Mouse (Mus musculus) liver, embryonic 11.5 days (tissue): Measurements from ENCODE around the gene Dhcr24. TPM values are rescaled to one million over a fixed set of nuclear protein-coding genes. Genes with fewer than 3 reads are reported as not detected.

ENCODE experiments used
- ATAC-seq: fragments of 200-750 bp; cut with Nextera tagmentation; replicated peaks from 2 replicates; pipeline ENCODE4 v1.8.0; 2017; ENCODE audit warnings: moderate number of reproducible peaks, mild to moderate bottlenecking, moderate TSS enrichment, moderate library complexity; ENCODE audit not compliant: low FRiP score
- DNase-seq: peaks from one replicate; pipeline ENCODE4 v3.0.0-alpha.2; 2017; ENCODE audit warnings: low spot score
- H3K27ac ChIP-seq: fragments of 300-500 bp; sonication (generic); 2 replicates; pipeline ENCODE4 v1.5.1; 2014; ENCODE audit warnings: mild to moderate bottlenecking, low read depth, low read length, control low read depth
- H3K27me3 ChIP-seq: fragments of 300-500 bp; sonication (generic); replicated peaks from 2 replicates; pipeline ENCODE4 v1.6.1; 2014; ENCODE audit warnings: low read length, mixed read lengths; ENCODE audit not compliant: control insufficient read depth, insufficient read depth
- H3K36me3 ChIP-seq: fragments of 300-500 bp; sonication (generic); 2 replicates; pipeline ENCODE4 v1.6.1; 2014; ENCODE audit warnings: mild to moderate bottlenecking, low read length, moderate library complexity, mixed read lengths; ENCODE audit not compliant: control insufficient read depth, insufficient read depth
- H3K4me1 ChIP-seq: fragments of 300-500 bp; sonication (generic); replicated peaks from 2 replicates; pipeline ENCODE4 v1.6.1; 2014; ENCODE audit warnings: low read length, mixed read lengths; ENCODE audit not compliant: control insufficient read depth, insufficient read depth
- H3K4me2 ChIP-seq: fragments of 300-500 bp; sonication (generic); 2 replicates; pipeline ENCODE4 v1.6.1; 2014; ENCODE audit warnings: mild to moderate bottlenecking, control low read depth, moderate library complexity
- H3K4me3 ChIP-seq: fragments of 300-500 bp; sonication (generic); 2 replicates; pipeline ENCODE4 v1.5.1; 2014; ENCODE audit warnings: low read depth, low read length, control low read depth
- H3K9ac ChIP-seq: fragments of 300-500 bp; sonication (generic); 2 replicates; pipeline ENCODE4 v1.6.1; 2014; ENCODE audit warnings: low read depth, low read length, control low read depth
- H3K9me3 ChIP-seq: fragments of 300-500 bp; sonication (generic); 2 replicates; pipeline ENCODE4 v1.6.1; 2016; ENCODE audit warnings: low read length, inconsistent platforms, mixed read lengths; ENCODE audit not compliant: control insufficient read depth
- WGBS: fragments of 180-500 bp; shearing (Covaris S2); extraction: QIAGEN DNeasy Blood & Tissue Kit; methylation state at CpG from one replicate; pipeline ENCODE4 v1.1.7; 2014; 5-methylcytosine and 5-hydroxymethylcytosine counted together
- polyA plus RNA-seq: library from polyadenylated mRNA; unstranded; fragments of >200 nt; fragmentation: Nextera tagmentation; extraction: Ambion mirVana; gene quantifications from 2 replicates; pipeline ENCODE4 v1.2.1, GENCODE M21; 2014

Gene Dhcr24
- polyA plus RNA-seq, 1 experiment from 2014 or later: 22.9 TPM

DNA sequence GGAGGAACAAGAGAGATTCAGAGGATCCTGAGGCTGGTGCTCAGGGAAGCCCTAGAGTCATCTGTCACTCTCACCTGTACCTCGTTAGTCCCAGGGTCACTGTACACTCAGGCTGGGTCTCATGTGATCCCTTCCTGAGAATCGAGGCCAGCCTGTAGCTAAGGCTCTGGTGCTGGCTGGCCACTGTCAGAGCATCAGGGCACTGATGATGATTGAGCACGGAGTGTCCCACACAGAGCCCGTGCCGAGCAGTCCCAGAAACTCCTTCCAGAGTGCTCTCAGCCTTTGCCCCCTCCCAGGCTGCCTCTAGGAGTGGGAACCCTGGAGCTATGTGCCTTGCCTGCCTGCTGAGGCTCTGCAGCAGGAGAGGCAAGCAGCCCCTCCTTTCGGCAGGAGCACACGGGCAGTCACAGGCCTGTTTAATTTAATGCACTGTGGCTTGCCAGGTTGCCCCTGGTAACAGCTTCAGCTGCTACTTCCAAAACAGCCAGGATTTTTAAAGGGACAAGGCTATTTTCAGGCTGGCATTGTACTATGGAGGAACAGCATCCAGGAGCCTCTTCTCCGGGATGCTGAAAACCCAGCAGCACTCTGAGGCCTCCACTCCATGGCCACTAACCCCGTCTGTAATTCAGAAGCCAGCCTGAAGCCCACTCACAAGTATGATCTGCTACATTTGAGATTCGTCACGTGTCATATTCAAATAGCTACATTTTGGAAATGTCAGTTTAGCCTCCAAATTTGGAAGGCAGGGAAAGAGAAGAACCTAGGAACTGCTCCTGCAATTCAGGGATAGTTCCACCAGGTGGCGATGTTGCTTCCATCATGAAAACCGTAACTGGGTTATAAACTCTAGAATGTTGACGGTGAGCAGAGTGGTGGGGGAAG is 69.7 kb downstream of the Dhcr24 start:
- Histone ChIP-seq H3K36me3 (no peaks in the 10 kb centered on the region), H3K9ac (no peak overlapping the region), H3K27me3 (peaks cover 7% of the 10 kb centered on the region), H3K4me2 (no peak overlapping the region), H3K27ac (no peak overlapping the region), H3K9me3 (no peaks in the 10 kb centered on the region), H3K4me1 (no peaks in the 10 kb centered on the region; the same call in 1 of the 2 replicates), H3K4me3 (no peak overlapping the region)
- ATAC-seq (no peak; the same call in 1 of the 2 replicates), DNase-seq (no peak)
- WGBS: 32% methylated on average over 14 of the region's 14 CpGs

DNA sequence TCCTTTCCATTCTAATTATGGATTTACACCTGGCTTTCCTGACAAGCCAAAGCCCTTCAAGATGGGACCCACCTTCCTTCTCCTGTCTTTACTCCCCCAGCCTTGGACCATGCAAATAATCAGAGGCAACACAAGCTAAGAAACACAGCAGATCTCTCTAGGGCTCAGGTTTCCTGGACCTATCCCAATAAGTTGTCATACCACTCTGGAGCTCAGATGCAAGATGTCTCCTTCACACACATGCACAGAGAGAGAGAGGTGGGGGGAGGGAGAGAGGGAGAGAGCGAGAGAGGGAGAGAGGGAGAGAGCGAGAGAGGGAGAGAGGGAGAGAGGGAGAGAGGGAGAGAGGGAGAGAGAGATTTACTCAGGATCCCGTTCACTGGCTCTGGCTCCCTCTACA is 71.5 kb downstream of the Dhcr24 start:
- DNase-seq: no peak
- H3K4me2 ChIP-seq: no peak overlapping the region
- no peak overlapping the region for H3K9ac ChIP-seq
- H3K36me3 ChIP-seq: no peaks in the 10 kb centered on the region
- WGBS: 75% methylated on average over 1 of the region's 3 CpGs
- no peaks in the 10 kb centered on the region for H3K9me3 ChIP-seq
- no peak overlapping the region for H3K27ac ChIP-seq
- H3K4me3 ChIP-seq: no peak overlapping the region
- no peak for ATAC-seq
- H3K4me1 ChIP-seq: no peaks in the 10 kb centered on the region; the same call in 1 of the 2 replicates
- peaks cover 5% of the 10 kb centered on the region; the same call in 1 of the 2 replicates for H3K27me3 ChIP-seq

DNA sequence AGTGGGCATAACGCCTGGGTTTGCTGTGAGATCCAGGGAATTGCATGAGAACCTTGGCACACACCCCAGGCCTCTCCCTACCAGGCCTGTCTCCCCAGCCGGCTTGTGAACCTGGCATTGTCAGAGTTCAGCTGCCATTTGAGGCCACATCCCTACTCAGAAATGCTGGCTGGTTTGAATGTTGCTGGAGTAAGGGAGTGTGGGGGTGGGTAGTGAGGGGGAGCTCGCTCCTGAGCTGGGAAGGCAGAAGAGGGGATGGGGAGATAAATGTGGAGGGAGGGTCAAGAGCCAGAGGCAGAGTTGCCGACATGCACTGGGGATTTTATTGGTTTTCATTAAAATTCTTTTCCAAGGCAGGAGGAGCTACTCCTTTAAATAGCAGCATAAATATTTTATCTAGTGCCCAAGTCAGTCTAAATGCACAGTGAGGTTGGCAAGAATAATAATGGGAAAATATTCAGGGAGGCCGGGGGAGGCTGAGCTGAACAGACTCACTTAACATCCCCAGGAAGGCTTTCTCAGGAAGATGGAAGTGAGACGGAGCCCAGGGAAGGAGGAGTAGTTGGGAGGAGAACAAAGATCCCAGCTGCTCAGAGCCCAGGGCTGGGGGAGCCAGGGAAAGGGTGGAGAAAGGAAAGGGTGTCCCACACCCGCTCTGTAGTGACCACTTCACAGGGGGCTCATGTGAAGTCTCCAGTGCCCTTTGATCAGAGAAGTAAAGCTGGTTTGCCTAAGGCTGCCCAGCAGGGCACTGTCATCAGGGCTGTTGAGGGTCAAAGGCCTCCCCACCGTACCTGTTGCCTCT is 72.6 kb downstream of the Dhcr24 start:
- H3K4me1 ChIP-seq: no peaks in the 10 kb centered on the region; the same call in 1 of the 2 replicates
- H3K9ac ChIP-seq: no peak overlapping the region
- no peak overlapping the region for H3K4me3 ChIP-seq
- H3K9me3 ChIP-seq: no peaks in the 10 kb centered on the region
- 39% methylated on average over 8 of the region's 8 CpGs for WGBS
- H3K36me3 ChIP-seq: no peaks in the 10 kb centered on the region
- ATAC-seq: no peak
- no peak overlapping the region for H3K27ac ChIP-seq
- no peak for DNase-seq
- H3K27me3 ChIP-seq: no peaks in the 10 kb centered on the region; the same call in 1 of the 2 replicates
- H3K4me2 ChIP-seq: no peak overlapping the region

DNA sequence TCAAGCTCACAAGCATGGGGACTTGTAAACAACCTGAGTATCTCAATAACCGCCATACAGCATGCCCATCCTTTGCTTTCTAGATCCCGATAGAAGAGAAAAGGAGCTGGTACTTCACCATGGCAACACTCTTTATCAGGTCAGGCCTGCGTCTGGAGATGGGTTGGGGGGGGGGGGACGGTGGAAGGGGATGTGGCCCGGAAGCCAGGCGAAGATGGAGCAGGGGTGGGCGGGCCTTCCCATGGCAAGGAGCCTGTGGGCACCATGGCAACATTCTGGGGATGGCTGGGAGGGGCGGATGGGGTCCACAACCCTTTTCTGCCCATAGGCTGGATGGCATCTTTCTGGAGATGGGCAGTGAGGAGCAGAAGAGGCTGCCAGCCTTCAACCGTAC is 73.2 kb downstream of the Dhcr24 start:
- H3K27me3 ChIP-seq: no peaks in the 10 kb centered on the region; the same call in 1 of the 2 replicates

More for the DNA sequence above, 73.2 kb downstream of the Dhcr24 start:
- no peaks in the 10 kb centered on the region; the same call in 1 of the 2 replicates for H3K4me1 ChIP-seq
- H3K4me2 ChIP-seq: no peak overlapping the region
- H3K27ac ChIP-seq: no peak overlapping the region
- no peak for ATAC-seq
- no peak overlapping the region for H3K9ac ChIP-seq
- H3K4me3 ChIP-seq: no peak overlapping the region
- H3K9me3 ChIP-seq: no peaks in the 10 kb centered on the region
- WGBS: 41% methylated on average over 9 of the region's 9 CpGs
- DNase-seq: no peak
- no peaks in the 10 kb centered on the region for H3K36me3 ChIP-seq

Other genes with a start within 250 kb of the Dhcr24 start
- 12.6 and 15.1 TPM in 2 replicates for gene Usp24, start 244.8 kb upstream of the Dhcr24 start, polyA plus RNA-seq
- gene Pcsk9, start 96.7 kb upstream of the Dhcr24 start, polyA plus RNA-seq: 71.5 and 75.4 TPM in 2 replicates
- gene Bsnd, start 68.8 kb upstream of the Dhcr24 start, polyA plus RNA-seq: not detected in 2 replicates
- gene Lexm, start 56.2 kb downstream of the Dhcr24 start, polyA plus RNA-seq: 0.30 and 0.52 TPM in 2 replicates
- 0.12 TPM in 2 replicates for gene Ttc22, start 61.4 kb downstream of the Dhcr24 start, polyA plus RNA-seq
- gene Pars2, start 90.0 kb downstream of the Dhcr24 start, polyA plus RNA-seq: 11.5 and 11.7 TPM in 2 replicates
- gene Ttc4, start 117.9 kb downstream of the Dhcr24 start, polyA plus RNA-seq: 72.3 and 74.8 TPM in 2 replicates
- gene Mroh7, start 169.9 kb downstream of the Dhcr24 start, polyA plus RNA-seq: 0.22 TPM in 2 replicates
- gene Fam151a, start 172.9 kb downstream of the Dhcr24 start, polyA plus RNA-seq: 0.11 TPM in 1 of 2 replicates, not detected in the other
- 2.9 and 3.9 TPM in 2 replicates for gene Acot11, start 244.0 kb downstream of the Dhcr24 start, polyA plus RNA-seq